Mouse (Mus musculus) ES-CJ7 (cell line): ENCODE data around the gene Syndig1l.

Experiments
- DNase-seq: peaks from one replicate; pipeline ENCODE4 v3.0.0; 2011; ENCODE audit warnings: low read depth, low spot score

Syndig1l gene

DNA sequence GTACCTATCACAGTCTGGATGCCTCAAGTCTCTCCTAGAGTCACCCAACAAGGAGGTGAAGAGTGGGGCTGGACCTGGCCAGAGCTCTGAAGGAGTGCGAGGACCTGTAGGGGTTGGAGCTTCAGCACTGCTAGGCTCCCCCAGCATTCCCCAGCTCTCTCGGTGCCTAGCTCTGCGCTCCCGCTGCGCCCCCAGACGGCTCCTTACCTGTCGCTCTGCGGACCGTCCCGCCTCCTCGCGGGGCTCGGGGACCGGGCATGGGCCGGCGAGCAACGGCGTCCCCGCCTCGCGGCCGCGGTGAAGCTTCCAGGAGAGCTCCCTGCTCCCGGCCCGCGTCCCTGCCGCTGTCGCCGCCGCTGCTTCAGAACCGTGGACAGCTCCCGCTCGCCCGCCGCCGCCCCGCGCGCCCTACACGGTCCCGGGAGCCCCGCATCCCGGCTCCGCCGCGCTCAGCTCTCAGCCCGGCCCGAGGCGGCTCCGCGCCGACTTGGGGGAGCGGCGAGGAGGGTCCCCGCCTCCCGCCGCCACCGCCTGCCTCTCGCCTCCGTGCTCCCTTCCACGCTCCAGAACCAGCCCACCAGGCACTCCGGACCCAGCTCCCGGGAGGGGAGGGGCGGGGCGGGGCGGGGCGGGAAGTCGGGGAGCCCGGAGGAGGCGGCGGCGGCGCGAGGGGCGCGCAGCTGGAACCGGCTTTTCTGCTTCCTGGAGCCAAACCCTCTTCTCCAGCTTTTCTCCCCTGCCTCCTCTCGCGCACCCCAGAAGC, at the start of gene Syndig1l:
Gene Syndig1l (minus strand): TSS at position 513 of the 763 bp plus-strand sequence.
- peak; percentile 27 for DNase-seq

DNA sequence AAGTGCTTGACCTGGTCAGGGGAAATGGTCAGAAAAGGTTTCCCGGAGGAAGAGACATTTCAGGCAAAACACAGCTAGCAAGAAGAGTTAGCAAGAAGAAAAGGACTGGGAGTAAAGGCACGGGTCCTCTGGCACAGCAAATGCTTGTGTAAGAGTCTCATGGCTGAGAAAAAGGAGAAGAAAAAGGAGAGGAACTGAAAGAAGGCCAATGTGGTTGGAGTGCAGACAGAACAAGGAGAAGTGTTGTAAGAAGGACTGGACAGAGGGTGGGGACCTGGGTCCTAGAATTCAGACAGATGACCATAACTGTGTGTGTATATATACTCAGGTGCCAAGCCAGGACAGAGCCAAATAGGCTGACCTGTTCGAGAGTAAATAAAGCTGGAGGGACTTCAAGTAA, 49.5 kb upstream of the Syndig1l start:
- no peak for DNase-seq

DNA sequence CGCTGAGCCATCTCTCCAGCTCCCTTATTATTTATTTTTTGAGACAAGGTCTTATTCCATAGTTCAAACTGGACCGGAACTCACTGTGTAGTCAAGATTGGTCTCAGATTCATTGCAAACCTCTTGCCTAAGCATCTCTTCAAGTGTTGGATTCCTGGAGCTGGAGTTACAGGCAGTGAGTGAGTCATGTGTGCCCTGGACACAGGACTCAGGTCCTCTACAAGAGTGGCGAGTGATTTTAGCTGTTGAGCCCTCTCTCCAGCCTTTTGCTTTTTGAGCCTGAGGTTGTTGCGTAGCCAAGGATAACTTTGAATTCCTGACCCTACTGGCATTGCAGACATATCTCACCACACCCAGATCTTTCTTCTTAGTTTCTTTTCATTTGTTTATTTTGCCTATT, 47.1 kb upstream of the Syndig1l start:
- DNase-seq, result no peak

DNA sequence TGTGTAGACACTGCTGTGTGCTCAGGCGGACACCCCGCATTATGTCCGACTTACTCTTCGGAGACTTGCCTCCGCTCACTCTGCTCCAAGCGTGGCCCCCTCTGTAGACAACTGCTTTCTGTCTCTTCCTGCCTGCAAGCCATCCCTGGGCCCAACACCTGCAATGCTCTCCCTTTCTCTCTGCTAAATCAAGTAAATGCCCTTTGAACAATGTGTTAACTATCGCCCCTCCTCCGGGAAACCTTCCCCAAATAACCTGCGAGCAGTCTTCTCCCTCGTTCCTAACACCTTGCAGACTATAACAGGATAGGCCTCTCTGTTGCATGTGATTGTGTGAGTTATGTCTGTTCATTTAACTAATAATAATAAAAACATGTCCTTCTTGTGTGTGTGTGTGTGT, 44.9 kb upstream of the Syndig1l start:
- DNase-seq, result no peak

DNA sequence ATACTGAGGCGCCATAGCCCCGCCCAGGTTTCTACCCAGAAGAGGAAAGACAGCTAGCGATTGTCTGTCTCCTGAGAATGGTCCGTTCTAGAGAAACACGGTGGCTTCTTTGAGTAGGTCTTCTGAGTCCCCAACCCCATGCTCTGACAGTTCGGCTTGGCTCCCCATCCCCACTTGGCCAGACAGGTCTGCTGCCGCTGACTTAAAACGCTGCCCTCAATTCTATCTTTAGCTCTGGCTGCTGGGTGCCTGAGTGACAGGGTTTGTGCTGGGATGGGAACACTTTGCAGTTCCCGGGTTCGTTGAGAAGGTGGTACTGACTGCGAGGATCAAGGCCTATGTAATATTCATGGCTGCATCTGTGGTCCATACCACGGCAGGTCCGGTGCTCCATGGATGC, 34.7 kb upstream of the Syndig1l start:
- no peak for DNase-seq

DNA sequence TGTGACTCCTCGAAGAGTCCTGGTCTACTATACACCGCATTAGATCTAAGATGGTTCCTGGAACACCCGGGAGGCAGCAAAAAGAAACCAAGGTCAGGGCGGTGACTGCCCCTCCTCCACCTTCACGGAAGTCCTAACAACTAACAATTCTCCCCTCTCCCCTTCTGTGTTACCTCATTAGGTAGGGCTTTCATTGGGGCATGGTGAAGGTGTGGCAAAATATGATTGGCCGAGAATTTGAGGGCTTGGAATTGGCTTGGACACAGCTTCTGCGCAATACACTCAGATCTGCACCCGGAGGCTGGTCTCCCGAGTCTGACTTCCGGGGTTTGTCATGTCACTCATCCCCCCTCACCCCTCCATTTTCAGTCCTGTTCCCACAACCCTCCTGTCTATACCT, 29.8 kb upstream of the Syndig1l start:
- DNase-seq, result peak; percentile 75

DNA sequence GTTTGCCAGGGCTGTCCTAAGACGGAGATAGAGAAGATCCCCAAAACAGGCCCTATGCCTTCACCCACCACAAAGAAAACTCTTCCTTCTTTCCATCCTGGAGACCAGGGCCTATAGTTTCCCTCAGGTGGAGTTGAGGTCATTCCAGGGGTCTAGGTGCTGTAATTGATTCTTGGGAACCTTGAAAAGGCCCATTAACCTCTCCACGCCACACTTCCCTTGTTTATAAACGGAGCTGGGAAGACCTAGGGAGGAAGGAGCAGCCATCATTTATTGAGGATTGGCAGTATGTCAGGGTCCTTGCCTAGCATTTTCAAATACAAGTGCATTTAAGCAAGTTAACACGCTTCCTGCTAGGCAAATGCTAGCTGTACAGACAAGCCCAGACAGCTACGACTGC, 28.8 kb upstream of the Syndig1l start:
- no peak for DNase-seq

DNA sequence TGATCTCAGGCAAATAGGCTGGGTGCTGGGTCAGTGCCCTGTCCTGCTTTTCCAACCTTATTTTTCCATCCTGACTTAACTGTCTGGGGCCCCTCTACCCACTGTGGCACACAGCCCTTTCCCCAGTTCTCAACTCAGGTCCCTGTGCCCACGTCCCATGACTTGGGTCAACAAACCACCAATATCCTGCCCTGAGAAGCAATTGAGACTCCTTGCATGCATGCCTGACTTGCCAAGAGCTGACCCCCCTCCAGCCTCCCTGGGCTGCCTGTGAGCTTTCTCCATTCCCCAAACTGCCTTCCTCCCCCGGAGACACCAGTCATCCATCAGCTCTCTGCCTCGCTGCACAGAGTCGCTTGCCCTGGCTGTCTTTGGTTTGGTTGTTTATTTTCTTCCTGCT, 28.4 kb upstream of the Syndig1l start:
- DNase-seq, result no peak

DNA sequence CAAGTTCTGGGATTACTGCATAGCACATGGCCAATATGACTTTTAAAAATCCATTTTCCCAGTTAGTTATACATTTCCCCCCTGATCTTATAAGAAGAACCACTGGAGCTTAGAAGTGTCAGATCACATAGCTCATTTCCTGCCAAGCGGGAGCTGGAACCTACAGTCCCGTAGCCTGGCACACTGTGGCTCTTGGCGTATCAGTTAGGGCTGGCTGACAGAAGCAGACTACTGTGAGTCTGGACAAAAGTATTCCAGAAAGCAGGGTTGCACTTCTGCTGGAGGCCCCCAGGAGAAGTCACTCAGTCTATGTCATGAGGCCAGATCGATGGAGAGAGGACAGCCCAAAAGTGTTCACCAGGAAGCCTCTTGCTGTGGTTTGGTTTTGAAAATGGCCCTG, 27.8 kb upstream of the Syndig1l start:
- no peak for DNase-seq

DNA sequence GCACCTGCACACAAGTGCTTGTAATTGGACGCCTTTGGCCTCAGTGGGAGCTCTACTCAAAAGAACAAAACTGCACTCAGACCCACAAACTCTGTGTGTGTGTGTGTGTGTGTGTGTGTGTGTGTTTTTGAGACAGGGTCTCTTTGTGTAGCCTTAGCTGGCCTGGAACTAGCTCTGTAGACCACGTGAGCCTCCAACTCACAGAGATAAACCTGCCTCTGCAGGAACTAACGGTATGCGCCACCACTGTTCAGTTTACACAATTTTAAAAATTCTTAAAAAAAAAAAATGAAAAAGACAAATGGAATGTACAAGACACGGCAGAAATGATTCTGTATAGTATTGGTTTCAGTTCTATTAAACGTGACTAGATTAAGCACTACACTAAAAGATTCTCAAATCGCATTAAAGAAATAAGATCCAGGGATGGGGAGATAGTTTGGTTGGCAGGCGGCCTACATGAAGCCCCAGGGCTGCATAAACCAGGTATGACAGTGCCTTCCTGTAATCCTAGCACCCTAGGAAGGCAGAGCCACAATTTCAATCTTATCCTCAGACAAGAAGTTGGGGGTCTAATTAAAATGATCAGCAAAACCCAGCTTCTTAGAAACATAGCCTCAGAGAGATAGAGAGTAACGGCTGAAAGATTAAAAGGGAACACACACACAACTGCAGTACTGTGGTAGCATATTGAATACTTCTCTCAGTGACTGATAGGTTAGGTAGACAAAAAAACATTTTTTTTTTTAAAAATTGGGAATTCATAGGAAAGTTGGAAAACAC, 20.0 kb upstream of the Syndig1l start:
- DNase-seq, result no peak

DNA sequence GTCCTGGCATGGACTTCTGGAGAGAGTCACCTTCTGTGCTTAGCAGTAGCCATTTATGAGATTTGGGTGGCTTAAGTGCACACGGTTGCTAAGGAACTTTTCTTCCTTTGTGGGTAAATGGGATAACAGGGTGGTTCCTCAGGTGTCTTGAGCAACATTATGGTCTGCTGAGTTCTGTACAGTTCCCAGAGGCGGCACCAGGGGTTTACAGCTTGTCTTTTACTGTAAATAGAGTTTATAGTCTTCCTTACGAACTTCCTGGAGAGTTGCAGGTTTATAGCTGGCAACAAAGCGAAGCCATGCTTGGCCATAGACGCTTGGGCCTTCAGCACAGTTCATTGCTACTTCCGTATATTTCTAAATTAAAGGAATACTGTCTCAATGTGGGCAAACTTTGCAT, 15.9 kb upstream of the Syndig1l start:
- DNase-seq, result no peak

DNA sequence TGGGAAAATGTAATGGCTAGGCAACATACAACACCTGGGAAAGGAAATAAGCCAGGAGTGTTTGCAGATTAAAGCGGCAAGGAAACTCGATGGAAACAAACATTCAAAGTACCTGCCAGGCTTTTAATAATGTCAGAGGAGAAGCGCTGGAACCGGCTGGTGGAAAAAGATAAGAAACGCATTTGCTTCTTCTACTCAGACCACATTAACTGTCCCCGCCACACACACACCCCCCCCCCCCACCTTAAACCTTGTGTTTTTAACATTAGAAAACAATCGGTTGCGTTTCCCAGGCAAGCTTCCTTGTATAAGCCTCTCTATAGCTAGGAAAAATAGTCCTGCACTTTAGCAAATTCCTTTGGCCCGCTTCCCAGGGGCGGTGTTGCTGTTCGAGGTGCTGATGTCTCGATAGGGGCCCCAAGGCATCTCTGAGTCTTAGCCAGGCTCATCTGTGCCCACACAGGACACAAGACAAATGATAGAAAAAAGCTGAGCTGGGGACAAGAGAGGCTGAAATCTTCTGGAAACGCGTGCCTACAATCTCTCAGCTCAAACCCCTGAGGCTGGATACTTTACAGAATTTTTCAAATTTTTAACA, 11.3 kb upstream of the Syndig1l start:
- DNase-seq, result peak; percentile 11

DNA sequence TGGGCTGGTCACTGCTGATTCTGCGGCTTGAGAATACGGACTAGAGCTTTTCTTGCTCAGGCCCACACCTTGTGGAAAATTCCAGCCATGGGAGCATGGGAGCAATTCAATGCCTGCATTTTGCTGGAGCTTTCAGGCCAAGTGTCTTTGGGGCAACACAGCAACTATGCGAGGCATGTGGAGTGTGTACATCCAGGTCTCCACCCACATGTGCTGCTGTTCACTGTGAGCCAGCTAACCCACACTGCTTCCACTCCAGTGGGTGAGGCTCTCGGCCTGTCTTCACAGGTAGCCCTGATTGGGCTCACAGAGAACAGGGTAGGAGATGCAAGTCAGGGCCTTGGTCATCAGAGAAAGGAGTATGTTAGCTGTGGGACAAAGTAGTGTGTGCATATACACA, 9.2 kb upstream of the Syndig1l start:
- no peak for DNase-seq

DNA sequence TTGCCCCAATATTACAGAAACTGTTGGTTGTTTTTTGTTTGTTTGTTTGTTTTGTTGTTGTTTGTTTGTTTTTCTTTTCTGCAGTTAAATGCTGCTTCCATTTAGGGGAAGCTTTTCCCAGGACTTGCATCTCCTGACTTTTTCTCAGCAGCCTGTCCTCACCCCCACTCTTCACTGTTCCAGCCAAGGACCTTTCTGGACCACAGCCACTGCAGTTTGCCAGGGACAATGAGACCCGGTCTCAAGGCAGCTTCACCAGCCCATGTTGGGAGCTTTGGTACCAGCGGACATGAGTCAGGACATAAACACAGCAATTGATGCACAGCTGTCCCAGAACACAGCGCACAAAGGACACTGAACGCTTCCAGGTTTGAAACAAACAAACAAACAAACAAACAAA, 8.3 kb upstream of the Syndig1l start:
- no peak for DNase-seq

DNA sequence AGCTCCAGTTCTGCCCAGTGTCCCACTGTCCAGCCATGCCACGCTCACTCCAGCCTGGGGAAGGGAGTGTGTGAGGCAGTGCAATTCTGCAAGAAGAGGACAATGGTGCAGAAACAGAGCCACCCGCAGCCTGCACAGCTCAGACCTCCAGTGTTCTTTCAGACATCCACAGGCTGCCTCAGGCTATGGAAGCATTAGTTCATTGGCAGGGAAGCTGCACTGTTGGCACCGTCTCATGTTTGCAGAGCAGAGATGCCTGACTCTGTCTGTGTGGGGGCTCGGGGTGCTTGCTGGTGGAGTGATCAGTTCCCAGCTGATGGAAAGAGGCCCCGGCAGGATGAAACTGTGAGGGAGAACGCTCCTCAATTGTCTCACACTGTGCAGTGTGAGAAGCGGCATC, 4.0 kb upstream of the Syndig1l start:
- no peak for DNase-seq

DNA sequence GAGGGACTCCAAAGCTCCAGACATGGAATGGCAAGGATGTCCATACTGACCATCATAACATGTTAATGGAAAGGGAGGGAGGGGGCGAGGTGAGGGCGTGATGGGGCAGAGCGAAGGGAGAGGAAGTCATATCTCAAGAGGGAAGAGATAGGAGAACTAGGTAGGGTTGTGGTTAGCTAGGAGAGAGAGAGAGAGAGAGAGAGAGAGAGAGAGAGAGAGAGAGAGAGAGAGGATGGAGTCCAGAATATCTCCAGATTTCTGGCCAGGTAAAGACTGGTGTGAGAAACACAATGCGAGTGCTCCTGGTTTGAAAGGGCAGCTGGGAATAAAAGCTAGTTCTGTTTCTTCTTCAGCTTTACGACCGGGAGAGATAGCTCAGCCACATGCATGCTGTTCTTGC, 6.5 kb downstream of the Syndig1l start:
- no peak for DNase-seq

DNA sequence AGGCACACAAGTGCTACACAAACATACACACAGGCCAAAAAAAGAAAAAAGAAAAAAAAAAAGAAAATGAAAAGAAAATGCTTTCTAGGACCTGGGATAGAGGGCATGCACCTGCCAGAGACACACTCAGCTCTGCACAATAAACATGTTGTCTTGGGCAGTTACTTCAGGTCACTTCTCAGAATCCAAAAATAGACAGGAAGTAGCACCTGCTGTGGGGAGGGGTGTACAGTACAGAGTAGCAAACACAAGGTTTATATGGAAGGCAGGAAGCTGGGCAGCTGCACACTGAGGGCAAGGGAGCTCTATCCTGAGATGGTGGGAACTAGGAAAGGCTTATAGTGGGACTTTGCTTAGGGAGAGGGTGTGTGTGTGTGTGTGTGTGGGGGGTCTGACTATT, 7.3 kb downstream of the Syndig1l start:
- no peak for DNase-seq

DNA sequence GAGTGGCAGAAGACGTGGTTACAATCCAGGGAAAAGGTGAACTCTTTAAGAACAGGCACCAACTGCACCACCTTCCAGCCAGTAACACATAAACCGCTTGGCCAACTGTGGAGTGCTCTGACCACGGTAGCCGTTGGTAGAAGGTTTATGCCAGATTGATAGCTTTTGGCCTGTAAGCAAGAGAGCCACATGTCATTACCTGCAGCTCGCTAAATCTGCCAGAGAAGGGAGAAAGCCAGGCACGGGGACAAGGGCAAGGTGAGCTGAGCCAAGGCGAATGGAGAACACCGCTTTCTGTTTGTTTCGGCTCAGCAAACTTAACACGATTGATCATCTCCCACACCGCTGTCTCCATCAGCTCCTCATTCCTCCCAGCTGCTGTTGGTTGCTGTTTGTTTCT, 9.6 kb downstream of the Syndig1l start:
- DNase-seq, result no peak

DNA sequence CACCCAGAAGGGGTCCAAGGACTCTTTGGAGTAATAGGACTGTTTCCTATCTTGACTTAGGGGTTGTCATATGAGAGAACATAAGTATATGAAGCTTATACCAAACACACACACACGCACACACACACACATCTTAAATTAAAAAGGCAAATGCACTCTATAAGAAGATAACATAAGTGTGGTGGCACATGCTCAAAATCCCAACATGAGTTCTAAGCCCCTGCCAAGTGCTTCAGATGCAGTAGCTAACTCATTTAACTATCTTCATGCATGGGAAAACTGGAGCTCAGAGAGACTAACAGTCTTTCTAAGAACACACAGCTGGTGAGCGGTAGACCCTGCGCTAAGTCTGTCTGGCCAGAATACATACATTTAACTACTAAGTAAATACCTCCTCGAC, 11.1 kb downstream of the Syndig1l start:
- DNase-seq, result no peak

DNA sequence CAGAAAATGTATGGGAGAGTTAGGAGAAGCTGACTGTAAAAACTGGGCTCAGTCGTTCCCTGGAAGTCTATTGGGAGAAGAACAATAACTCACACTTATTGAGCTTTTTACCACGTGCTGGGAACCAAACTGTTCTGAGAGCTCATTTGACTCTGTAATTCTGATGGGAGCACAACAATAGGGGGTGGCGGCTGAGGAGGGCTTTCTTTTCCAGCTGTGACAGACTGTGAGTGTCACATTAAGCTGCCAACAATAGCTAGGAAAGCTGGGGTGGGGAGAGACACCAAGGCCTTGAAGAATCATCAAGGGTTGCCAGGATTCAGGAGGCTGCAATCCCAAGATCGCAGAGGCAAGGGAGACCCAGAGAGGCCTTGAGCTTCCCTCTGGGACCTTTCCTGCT, 12.5 kb downstream of the Syndig1l start:
- peak; percentile 24 for DNase-seq

DNA sequence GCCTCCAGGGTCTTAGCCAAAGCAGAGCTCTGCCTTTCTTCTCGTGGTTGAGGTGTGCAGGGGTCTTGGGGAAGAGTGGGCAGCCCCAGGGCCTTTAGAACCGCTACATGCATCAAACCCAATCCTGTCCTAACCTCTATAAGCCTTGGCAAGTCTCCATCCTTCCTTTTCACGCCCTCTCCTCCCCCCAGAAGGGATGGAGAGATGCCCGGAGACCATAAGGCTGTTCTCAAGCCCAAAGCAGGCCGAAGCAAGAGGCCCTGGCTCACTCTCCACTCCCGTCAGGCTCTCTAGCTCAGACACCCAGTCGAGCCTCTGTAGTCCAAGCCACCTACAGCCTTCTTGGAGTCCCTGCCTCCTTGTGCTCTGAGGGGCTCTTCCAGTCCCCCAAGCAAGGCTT, 14.1 kb downstream of the Syndig1l start:
- DNase-seq, result no peak

DNA sequence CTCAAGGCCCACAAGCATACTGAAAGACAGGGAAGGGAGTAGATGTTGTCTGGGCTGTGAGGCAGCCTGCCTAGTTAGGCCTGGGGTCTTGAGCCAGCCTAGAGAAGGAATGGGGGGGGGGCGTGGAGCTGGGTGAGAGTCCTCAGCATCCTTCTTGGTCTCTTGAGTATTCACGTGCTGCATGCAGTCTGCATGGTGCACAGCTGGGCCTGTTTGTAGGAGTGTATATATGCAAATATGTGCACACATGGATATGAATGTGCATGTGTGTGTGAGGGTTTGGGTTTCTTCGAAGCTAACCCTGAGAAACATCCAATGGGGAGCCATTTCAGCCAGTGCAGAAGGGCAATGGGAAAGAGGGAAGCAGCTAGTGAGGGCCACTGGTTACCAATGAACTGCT, 22.6 kb downstream of the Syndig1l start:
- DNase-seq, result no peak
